Mouse (Mus musculus) natural killer cell, adult 2 months (primary cell): ENCODE measurements around the gene Lmntd1.

ENCODE experiments used
- DNase-seq, 2 experiments: peaks; one replicate each; pipeline ENCODE4 v3.0.0; 2022; ENCODE audit warnings: low spot score in 2 of 2

Lmntd1 gene

GRCm38 (mm10) chr6:145433897-145434296, 180.2 kb downstream of the Lmntd1 start:
- DNase-seq, result no peak

DNA sequence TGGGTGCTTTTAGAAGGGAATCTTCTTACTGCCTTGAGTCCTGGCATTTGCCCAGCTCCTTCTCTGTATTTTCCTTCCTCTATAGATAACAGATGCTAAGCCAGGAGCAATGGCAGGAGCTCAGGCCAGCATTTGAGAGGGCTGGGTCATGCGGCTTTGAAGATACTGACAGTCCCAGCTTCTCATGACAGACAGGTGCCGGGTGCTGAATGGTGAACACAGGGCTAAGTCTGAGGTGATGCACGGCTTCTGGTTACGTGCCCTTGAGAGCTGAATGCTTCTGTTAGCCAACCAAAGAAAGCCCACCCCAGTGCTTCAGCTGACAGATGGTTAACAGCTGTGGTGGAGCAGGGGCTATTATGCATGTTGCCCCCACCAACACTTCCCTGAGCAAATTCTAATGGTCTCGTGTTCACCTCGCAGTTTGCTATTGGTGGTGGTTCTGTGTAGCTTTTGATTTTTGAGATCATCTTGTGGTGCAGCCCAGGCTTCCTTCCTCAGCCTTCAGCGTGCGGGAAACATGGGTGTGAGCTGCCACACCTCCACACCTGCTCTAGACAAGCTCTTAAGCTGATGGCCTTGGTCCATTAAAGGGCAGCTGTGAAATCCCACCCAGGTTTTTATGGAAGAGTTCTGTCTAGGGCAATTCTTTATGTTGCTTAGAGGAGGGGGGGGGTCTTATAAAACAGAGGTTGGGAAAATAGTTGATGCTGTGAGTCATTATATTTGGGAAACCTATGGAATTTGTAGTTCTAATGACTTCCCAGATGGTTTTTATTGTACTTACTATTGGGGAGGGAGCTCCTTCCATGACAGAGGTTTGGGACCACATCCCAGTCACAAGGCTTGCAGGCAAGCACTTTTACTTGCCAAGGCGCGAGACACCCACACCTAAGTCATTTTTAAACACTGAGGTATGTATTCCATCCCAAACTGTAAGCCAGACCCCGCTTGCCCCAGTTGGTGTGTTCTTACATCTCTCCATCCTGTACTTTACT, 181.1 kb downstream of the Lmntd1 start:
- no peak for DNase-seq

- no peak for DNase-seq
Observed at GRCm38 (mm10) chr6:145431747-145432146, 182.4 kb downstream of the Lmntd1 start.

- no peak for DNase-seq
Observed at GRCm38 (mm10) chr6:145427411-145427810, 186.7 kb downstream of the Lmntd1 start.

DNA sequence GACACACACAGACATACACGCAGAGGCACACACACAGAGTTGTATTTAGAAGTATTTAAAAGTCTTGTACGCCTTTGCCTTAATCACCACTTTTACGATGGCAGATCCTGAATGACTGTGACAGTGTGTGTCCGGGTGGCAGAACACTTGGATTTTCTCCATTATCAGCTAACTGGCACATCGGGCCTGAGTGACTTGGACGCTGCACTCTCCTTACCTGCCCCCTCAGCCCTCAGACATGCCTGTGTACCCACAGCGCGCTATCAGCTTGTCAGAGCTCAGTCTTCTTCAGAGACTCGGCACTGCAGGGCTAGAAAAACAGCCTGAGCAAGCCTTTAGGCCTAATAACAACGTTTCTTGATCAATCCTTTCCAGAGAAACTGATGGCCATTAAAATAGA, 187.6 kb downstream of the Lmntd1 start:
- no peak for DNase-seq

DNA sequence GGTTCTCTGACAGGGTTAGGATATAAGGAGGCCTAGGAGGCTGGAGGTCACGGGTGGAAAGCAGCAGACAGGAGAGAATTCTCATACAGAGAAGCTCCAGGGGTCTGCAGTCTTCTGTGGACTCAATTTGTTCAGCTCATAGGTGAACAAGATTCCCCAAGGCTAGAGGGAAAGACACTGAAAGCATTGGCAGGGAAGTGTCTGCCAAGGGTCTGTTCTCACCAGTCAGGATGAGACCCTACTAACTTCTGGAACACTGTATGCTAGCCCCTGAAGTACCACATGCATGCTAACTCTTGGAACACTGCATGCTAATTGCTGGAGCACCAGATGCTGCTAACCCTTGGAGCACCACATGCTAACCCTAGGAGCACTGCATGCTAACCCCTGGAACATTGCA, 190.0 kb downstream of the Lmntd1 start:
- no peak for DNase-seq

DNA sequence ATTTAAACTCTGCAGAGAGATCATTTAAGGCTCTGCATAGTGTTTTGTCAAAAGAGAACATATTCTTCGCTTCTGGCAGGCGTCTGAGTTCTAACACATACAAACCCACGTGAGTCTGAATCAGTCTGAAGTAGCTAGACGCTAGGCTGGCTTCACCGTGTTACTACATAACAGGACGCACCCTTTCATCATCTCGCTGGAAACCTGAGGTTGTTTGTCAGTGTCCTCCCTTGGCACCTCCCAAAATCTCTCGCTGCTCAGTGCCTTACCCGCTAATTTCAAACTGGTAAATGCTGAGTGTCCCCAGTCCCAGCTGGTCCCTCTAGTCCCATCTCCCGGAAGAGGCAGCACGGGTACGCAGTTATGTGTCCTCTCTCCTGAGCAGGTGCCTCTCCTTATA, 190.6 kb downstream of the Lmntd1 start:
- DNase-seq, result no peak

GRCm38 (mm10) chr6:145421666-145422065, 192.5 kb downstream of the Lmntd1 start:
- no peak for DNase-seq

GRCm38 (mm10) chr6:145420407-145420806, 193.7 kb downstream of the Lmntd1 start:
- DNase-seq, result no peak

GRCm38 (mm10) chr6:145418856-145419255, 195.3 kb downstream of the Lmntd1 start:
- DNase-seq, result no peak

DNA sequence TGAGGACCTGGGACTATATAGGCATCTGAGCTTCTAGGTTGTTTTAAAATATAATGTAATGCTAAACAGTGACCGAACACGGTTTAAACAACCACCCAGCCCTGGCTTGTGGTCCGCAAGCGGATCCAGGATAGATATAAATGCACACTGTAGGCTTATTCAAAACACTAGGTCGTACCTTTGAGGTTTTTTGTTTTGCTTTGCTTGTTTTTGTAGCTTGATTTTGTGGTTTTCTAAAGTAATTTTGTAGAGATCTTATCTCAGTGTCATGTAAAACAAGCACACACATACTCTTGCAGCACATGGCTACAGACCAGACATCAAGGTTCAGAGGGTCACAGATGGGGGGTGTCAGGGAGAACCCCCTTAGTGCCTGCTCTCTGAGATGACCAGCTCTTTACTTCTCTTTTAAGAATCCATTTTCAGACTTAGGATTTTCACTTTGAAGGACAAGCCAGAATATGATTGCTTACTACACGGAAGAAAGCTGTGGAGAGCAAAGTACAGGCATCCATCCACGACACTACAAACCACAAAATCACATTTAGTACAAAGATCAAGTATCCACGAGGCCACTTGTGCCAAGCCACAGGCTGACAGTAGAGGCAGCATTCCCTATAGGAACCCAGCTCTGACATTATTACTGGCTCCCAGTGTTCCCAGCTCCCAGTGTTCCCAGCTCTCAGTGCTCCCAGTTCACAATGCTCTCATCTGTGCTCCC, 196.2 kb downstream of the Lmntd1 start:
- DNase-seq, result no peak

- peak; percentile 11 to 46 for DNase-seq
Observed at GRCm38 (mm10) chr6:145417014-145417719, 197.0 kb downstream of the Lmntd1 start.

- DNase-seq, result no peak
Observed at GRCm38 (mm10) chr6:145404369-145405051, 209.6 kb downstream of the Lmntd1 start.

DNA sequence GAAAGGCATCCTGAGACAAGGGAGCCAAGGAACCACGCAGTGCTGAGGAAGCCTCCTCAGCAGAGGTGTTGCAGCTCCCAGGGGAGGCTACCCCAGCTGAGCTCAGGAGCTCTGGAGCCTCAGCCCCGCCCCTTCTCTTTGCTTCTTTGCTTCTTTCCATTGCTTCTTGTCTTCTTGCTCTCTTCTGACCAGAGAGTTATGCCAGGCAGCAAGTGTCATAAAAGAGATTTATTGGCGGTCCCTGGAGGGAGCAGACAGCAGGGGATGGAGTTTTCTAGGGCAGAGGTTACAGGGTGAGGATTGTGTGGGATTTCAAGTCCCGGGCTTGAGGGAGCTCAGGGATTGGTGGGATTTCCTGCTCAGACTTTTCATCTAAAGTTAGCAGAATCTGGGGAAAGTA, 213.0 kb downstream of the Lmntd1 start:
- DNase-seq, result no peak

GRCm38 (mm10) chr6:145397881-145398280, 216.2 kb downstream of the Lmntd1 start:
- no peak for DNase-seq

GRCm38 (mm10) chr6:145396534-145396933, 217.6 kb downstream of the Lmntd1 start:
- DNase-seq, result no peak

DNA sequence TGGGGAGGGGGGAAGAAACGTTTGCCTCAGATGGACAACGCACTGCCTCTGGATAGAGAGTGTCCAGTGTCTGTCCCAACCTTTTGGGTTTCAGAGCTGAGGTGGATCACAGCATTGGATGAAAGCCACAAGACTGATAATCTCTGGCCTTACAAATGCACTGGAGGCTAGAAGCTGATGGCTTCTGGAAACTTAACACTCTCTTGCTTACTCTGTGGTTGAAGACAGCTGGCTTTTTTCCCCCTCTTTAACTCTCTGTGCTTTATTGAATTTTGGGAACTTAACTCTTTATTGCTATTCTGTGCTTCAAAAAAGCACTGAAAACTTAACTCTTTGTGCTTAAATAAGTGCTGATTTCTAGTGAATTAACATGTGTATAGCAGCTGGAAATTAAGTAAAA, 223.7 kb downstream of the Lmntd1 start:
- DNase-seq, result no peak

GRCm38 (mm10) chr6:145389904-145390303, 224.2 kb downstream of the Lmntd1 start:
- no peak for DNase-seq

DNA sequence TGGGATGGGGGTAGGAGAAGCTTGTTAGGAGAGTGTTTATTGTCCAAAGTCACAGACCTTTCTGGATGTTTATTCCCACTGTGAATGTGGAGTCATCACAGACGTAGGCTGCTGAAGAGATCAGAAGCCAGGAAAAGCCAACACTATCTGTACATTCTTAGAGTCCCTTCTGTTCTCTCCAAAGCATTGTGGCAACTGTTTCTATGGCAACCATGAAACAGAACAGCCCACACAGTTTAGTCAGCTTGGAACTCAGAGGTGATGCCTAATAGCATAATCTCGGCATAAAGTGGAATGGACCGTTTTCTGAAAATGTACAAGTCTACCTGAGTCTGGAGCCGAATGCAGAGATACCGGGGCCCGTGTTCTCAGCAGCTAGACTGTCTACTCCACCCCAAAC, 226.7 kb downstream of the Lmntd1 start:
- DNase-seq, result no peak

DNA sequence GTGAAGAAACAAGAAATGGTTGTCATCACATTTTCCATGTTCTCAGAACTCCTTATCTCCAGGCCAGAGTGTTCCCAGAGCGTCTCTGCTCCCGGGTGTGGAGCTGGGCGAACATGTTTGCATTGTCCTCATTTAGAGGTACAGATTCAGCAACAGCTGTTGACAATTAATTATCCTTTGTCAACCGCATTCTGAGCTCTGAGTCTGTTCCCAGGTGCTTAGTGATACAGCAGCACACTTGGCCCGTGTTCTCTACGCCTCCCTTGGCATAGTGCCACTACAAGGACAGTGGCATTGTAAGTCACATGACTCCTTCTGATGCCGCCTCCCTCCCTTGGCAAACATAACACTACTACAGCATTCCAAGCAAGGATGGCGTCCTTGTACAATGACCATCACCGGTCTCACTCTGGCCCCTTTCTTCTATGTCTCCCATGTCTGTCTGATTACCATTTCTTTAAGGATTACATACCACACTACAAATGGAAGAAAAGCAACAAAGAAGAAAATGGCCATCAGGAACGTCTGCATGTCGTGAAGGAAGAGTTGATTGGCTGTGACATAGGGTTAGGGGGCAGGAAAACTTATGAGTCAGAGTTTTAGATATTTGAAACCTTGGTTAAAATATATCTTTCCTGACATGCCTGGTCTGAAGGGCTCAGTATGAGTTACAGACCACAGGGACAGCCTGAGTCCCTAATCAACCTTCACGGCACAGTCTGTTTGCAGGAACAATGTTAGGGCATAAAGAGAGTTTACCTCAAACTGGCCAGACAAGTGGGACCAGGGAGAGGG, 231.3 kb downstream of the Lmntd1 start:
- DNase-seq, result no peak

GRCm38 (mm10) chr6:145380961-145381360, 233.2 kb downstream of the Lmntd1 start:
- DNase-seq, result no peak
